Mouse (Mus musculus) WW6 (cell line): ENCODE measurements around the gene Nploc4.
"Not testable (repeated sequence)": the region's sequence is repeated elsewhere in the genome, so short reads cannot be mapped to it uniquely, and the experiment has no call there.

Source experiments
- DNase-seq: peaks from one replicate; pipeline ENCODE4 v3.0.0-alpha.2; 2013; ENCODE audit warnings: low read depth, low spot score

Gene Nploc4

GRCm38 (mm10) chr11:120442765-120443280 is 5.3 kb upstream of the Nploc4 start:
- no peak for DNase-seq

GRCm38 (mm10) chr11:120442344-120442743 is 4.8 kb upstream of the Nploc4 start, which contains the start of gene Tspan10:
Gene Tspan10 (plus strand): TSS chr11:120442644.
- no peak for DNase-seq

- no peak for DNase-seq
Observed at GRCm38 (mm10) chr11:120437857-120438385, 413 bp upstream of the Nploc4 start.

- DNase-seq = no peak
Observed at GRCm38 (mm10) chr11:120426727-120427126, 10.8 kb downstream of the Nploc4 start.

GRCm38 (mm10) chr11:120423569-120424295 is 13.8 kb downstream of the Nploc4 start:
- DNase-seq = peak; percentile 76

GRCm38 (mm10) chr11:120422651-120423568 is 14.6 kb downstream of the Nploc4 start:
- no peak for DNase-seq

- DNase-seq = no peak
Observed at GRCm38 (mm10) chr11:120418592-120418991, 18.9 kb downstream of the Nploc4 start.

GRCm38 (mm10) chr11:120417852-120418251 is 19.7 kb downstream of the Nploc4 start:
- DNase-seq = no peak

- not testable (repeated sequence) for DNase-seq
Observed at GRCm38 (mm10) chr11:120413621-120414020, 23.9 kb downstream of the Nploc4 start.

GRCm38 (mm10) chr11:120406445-120406844 is 31.1 kb downstream of the Nploc4 start:
- DNase-seq = no peak

GRCm38 (mm10) chr11:120405867-120406266 is 31.6 kb downstream of the Nploc4 start:
- DNase-seq = no peak

- no peak for DNase-seq
Observed at GRCm38 (mm10) chr11:120404814-120405213, 32.7 kb downstream of the Nploc4 start.

- no peak for DNase-seq
Observed at GRCm38 (mm10) chr11:120399319-120399718, 38.2 kb downstream of the Nploc4 start.

GRCm38 (mm10) chr11:120397602-120398001 is 39.9 kb downstream of the Nploc4 start:
- no peak for DNase-seq

- no peak for DNase-seq
Observed at GRCm38 (mm10) chr11:120395661-120396060, 41.8 kb downstream of the Nploc4 start.

- DNase-seq = no peak
Observed at GRCm38 (mm10) chr11:120388580-120388979, 48.9 kb downstream of the Nploc4 start.

GRCm38 (mm10) chr11:120387157-120387556 is 50.4 kb downstream of the Nploc4 start:
- DNase-seq = no peak

GRCm38 (mm10) chr11:120386632-120387031 is 50.9 kb downstream of the Nploc4 start:
- DNase-seq = no peak

GRCm38 (mm10) chr11:120382509-120382908 is 55.0 kb downstream of the Nploc4 start:
- DNase-seq = no peak

GRCm38 (mm10) chr11:120381157-120381556 is 56.4 kb downstream of the Nploc4 start:
- DNase-seq = no peak

- DNase-seq = no peak
Observed at GRCm38 (mm10) chr11:120380271-120380670, 57.2 kb downstream of the Nploc4 start.
